Mouse (Mus musculus): ENCODE data around the gene Rpl41. TPM values are rescaled to one million over a fixed set of nuclear protein-coding genes. Genes with fewer than 3 reads are reported as not detected.

Gene Rpl41
- total RNA-seq (2023) = 1,000 to 10,000 TPM; 3,633 to 3,680 TPM

DNA sequence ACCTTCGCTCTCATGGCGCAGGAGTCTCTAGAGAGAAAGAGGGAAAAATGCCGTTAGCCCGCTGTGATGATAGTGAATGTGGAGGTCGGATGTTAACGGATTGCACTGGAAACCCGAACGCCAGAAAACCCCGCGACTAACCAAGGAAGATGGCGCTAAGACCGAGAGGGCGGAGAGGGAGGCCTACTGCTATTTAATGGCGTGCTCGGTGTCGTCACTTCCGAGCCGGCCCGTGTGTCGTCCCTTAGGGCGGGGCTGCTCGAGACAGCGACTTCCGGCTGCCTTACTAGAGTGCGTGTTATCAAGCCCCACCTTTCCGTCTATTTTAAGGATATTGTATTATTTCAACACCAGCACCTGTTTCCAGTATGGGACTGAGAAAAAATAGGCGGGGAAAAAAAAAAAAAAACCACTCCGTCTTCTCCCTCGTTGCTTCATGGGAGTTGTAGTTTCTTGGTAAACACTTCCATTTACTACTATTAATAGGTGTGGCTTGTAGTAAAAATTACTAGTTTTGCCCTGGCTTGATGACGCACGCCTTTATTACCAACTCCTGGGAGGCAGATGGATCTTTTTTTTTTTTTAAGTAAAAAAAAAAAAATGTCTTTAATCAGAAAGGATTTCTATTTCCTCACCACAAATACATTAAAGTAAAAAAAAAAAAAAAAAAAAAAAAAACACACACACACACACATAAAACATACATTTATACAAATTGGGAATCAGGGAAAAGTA, at the start of gene Rpl41:
TSS of gene Rpl41 (minus strand) at position 359 of the 735 bp plus-strand sequence.

DNA sequence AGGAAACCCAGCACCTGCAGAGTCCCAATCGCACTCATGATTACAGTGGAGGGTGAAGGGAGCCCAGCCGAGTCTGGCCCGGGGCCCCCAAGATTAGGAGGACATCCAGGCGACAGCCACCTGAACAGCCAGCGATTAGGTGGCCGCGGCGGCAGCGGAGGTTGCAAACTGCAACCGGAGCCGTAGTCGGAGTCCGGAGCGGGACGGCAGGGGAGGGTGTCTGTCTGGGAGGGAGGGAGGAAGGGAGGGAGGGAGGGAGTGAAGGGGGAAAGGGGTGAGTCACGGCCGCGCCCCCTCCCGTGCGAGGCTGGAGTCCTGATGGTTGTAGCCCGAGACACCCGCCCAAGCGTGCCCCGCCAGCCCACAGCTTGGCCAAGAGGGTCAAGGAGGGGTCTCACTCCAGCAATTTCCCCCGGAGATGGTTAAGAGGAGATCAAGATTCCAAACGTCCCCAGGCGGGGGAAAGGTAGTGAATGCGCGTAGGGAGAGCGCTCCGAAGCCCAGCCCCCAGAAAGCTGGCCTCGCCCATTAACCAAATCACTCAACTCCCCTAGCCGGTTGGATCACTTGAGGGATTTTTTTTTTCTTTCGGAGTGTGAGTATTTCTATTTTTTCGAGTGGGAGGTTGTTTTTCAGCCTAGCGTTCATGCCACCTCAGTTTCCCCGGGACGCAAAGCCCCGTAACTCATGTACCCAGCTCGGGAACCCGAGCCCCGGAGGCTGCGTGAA, 40.5 kb upstream of the Rpl41 start, which contains the start of gene Erbb3:
TSS of gene Erbb3 (minus strand) at position 189 of the 729 bp plus-strand sequence.

DNA sequence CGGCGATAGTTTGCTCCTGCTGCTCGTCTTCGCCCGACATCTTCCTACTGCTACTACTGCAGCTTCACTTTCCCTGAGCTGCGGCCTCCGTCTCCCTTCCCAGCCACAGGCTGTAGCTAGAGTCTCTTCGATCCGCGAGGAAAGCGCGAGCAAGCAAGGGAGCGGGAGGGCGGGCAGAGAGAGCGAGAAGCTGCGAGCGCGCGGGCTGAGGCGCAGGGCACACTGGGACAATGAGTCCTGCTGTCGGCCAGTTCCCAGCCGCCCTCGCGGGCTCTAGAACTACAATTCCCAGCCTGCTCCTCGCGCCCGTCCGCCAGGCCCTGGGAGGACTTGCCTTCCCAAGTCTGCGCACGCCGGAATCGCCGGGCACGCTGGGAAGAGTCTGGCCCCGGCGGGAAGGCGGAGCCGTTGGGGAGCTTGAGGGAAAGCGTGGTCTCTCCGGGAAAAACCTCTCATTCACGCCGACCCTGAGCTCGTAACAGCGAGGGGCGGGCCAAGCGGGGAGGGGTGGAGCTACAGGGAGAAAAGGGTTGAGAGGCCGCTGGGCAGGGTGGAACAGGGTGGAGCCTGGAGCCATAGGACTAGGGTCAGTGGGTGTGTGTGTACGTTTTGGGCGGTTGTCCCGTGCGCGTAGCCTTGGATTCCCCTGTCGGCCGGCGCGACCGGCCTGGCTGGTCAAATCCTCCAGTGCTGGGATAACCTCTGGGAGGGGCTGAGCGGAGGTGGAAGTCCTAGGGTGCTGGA, 16.9 kb upstream of the Rpl41 start, which contains the start of gene Pa2g4:
TSS of gene Pa2g4 (minus strand) at position 200 of the 744 bp plus-strand sequence.

GRCm38 (mm10) chr10:128547361-128548032, 1.6 kb downstream of the Rpl41 start, which contains the start of gene Zc3h10:
Gene Zc3h10 (minus strand): TSS chr10:128547774.

DNA sequence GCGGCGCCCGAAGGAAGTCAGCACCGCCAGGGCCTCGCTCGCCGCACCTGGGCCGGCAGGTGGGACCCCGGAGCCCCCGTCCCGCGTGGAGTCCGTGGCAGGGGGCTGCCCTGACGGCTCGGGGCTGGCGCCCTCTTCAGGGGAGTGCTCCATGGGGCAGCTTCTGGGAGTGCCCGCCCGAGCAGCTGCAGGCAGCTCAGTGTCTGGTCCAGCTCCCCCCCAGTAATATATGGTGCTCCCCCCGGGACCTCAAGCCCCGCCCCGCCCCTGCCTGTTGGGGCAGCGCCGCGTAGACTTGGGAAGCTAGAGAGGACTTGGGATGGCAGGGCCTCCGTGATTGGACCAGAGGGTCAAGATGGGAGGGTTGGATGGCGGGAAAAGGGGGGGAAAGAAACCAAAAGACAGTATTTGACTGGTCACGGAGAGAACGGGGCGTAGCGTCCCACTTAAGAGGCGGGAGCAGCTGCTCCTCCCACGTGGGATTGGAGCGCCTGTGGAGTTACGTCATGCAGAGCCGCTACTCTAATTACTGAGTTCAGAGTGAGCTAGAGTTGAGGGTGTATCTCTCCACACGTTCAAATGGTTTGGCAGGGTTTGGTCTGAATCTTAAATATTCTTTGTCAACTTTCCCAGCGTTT, 23.3 kb downstream of the Rpl41 start, which contains the start of gene Esyt1:
TSS of gene Esyt1 (minus strand) at position 201 of the 638 bp plus-strand sequence.

DNA sequence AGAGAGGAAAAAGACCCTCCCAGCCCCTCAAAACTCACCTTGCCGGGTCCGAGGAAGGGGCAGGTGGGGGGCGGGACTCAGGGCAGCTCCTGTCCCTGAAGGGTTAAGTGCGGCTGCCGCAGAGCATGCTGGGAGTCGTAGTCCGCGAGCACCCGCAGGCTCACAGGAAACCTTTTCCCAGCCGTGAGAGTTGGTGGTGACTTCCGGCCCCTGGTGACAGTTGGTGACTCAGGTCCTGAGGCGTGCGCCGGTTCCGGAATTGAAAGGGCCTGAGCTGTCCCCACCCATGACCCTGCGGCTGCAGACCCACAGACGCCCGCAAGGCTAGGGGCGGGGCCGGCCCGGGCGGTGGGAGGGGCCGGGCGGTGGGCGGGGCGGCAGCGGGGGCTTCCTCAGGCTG, 50.5 kb downstream of the Rpl41 start, which contains the start of gene Myl6b:
TSS of gene Myl6b (minus strand) at position 96 of the 400 bp plus-strand sequence.

Other genes starting within 250 kb of the Rpl41 start
- 10 to 100 TPM; 64.1 to 67.9 TPM for gene Pan2, start 246.0 kb downstream of the Rpl41 start, total RNA-seq (2023)
- 10 to 100 TPM; 26.6 to 30.1 TPM for gene Cnpy2, start 226.8 kb downstream of the Rpl41 start, total RNA-seq (2023)
- gene Cs, start 211.6 kb downstream of the Rpl41 start, total RNA-seq (2023) = 100 to 1,000 TPM; 108 to 111 TPM
- gene Coq10a, start 180.3 kb downstream of the Rpl41 start, total RNA-seq (2023) = 10 to 100 TPM; 39.6 to 39.7 TPM
- 10 to 100 TPM; 74.5 to 79.2 TPM for gene Ankrd52, start 172.2 kb downstream of the Rpl41 start, total RNA-seq (2023)
- not detected for gene Slc39a5, start 148.1 kb downstream of the Rpl41 start, total RNA-seq (2023)
- gene Nabp2, start 137.8 kb downstream of the Rpl41 start, total RNA-seq (2023) = 10 to 100 TPM; 47.3 to 50.6 TPM
- 10 to 100 TPM; 70.9 to 76.8 TPM for gene Rnf41, start 137.6 kb downstream of the Rpl41 start, total RNA-seq (2023)
- gene Smarcc2, start 90.1 kb downstream of the Rpl41 start, total RNA-seq (2023) = 100 to 1,000 TPM; 167 to 179 TPM
- 100 to 1,000 TPM; 532 to 547 TPM for gene Myl6, start 55.2 kb downstream of the Rpl41 start, total RNA-seq (2023)
- gene Myl6b, start 50.6 kb downstream of the Rpl41 start, total RNA-seq (2023) = 1 to 10 TPM in 1 of 2 experiments, not detected in 1; 1.0 TPM
- gene Esyt1, start 23.4 kb downstream of the Rpl41 start, total RNA-seq (2023) = 100 to 1,000 TPM; 256 to 263 TPM
- 10 to 100 TPM; 64.2 to 67.6 TPM for gene Zc3h10, start 1.5 kb downstream of the Rpl41 start, total RNA-seq (2023)
- 10 to 100 TPM; 83.0 to 90.6 TPM for gene Pa2g4, start 16.7 kb upstream of the Rpl41 start, total RNA-seq (2023)
- 1 to 10 TPM; 1.2 to 1.3 TPM for gene Erbb3, start 40.3 kb upstream of the Rpl41 start, total RNA-seq (2023)
- gene Rps26, start 77.4 kb upstream of the Rpl41 start, total RNA-seq (2023) = 1,000 to 10,000 TPM; 1,119 to 1,137 TPM
- gene Ikzf4, start 96.7 kb upstream of the Rpl41 start, total RNA-seq (2023) = under 1 TPM in 1 of 2 experiments, not detected in 1; 0.32 TPM
- 10 to 100 TPM in 1 of 2 experiments, 1 to 10 TPM in 1; 8.6 to 10.1 TPM for gene Suox, start 124.8 kb upstream of the Rpl41 start, total RNA-seq (2023)
- gene Rab5b, start 147.0 kb upstream of the Rpl41 start, total RNA-seq (2023) = 10 to 100 TPM; 71.4 to 72.8 TPM
- gene Pmel, start 154.9 kb upstream of the Rpl41 start, total RNA-seq (2023) = 1 to 10 TPM in 1 of 2 experiments, under 1 TPM in 1; 0.87 to 1.2 TPM
- 10 to 100 TPM; 56.7 to 61.7 TPM for gene Cdk2, start 155.7 kb upstream of the Rpl41 start, total RNA-seq (2023)
- gene Dgka, start 195.6 kb upstream of the Rpl41 start, total RNA-seq (2023) = 100 to 1,000 TPM; 188 to 201 TPM
- gene Pym1, start 198.6 kb upstream of the Rpl41 start, total RNA-seq (2023) = 10 to 100 TPM; 46.2 to 59.0 TPM
- gene Mmp19, start 241.6 kb upstream of the Rpl41 start, total RNA-seq (2023) = not detected